Comparison of ENCODE assay signal across 21 mouse cellular contexts in genomic region chr14:108034162-108034561, GRCm38 (mm10).
"Had no signal": no experiment of that assay in that cellular context is flagged by ENCODE, and none has a peak within 500 bp of the region (broad histone marks: within the 10 kb centered on the region; RNA-seq: fewer than 3 reads in every experiment).

No protein-coding gene starts in this region.

- H3K36me3 ChIP-seq: limb, embryonic 12.5 days; liver, embryonic 12.5 days; liver, embryonic 15.5 days; lung, embryonic 15.5 days; midbrain, embryonic 10.5 days; midbrain, embryonic 13.5 days; stomach, embryonic 15.5 days had no signal

- H3K9me3 ChIP-seq: limb, embryonic 12.5 days; liver, embryonic 12.5 days; liver, embryonic 15.5 days; lung, embryonic 15.5 days; megakaryocyte, embryonic 14.5 days; midbrain, embryonic 10.5 days; midbrain, embryonic 13.5 days; stomach, embryonic 15.5 days had no signal

- H3K4me3 ChIP-seq: left cerebral cortex, adult 2 months; limb, embryonic 12.5 days; liver, embryonic 12.5 days; liver, embryonic 15.5 days; lung, embryonic 15.5 days; megakaryocyte, embryonic 14.5 days; midbrain, embryonic 10.5 days; midbrain, embryonic 13.5 days; stomach, embryonic 15.5 days had no signal

- ATAC-seq: liver, embryonic 12.5 days; midbrain, embryonic 13.5 days; midbrain, embryonic 16.5 days had no signal

- H3K27me3 ChIP-seq: limb, embryonic 12.5 days; liver, embryonic 12.5 days; liver, embryonic 15.5 days; lung, embryonic 15.5 days; megakaryocyte, embryonic 14.5 days; midbrain, embryonic 13.5 days; stomach, embryonic 15.5 days had no signal

- DNase-seq: kidney, adult 2 months; kidney, postnatal 25 days; layer of hippocampus, postnatal 36 days; liver; lung, adult 18-20 months; lung, postnatal 10 days; lung, postnatal 36 days; right cerebral cortex, postnatal 25 days; spleen, adult 18-20 months; thymus, postnatal 36 days had no signal

- H3K4me2 ChIP-seq: limb, embryonic 12.5 days; liver, embryonic 12.5 days; liver, embryonic 15.5 days; lung, embryonic 15.5 days; midbrain, embryonic 13.5 days; stomach, embryonic 15.5 days had no signal

- H3K4me1 ChIP-seq: limb, embryonic 12.5 days; liver, embryonic 12.5 days; liver, embryonic 15.5 days; lung, embryonic 15.5 days; megakaryocyte, embryonic 14.5 days; midbrain, embryonic 10.5 days; midbrain, embryonic 13.5 days; stomach, embryonic 15.5 days had no signal

- H3K9ac ChIP-seq: limb, embryonic 12.5 days; liver, embryonic 12.5 days; liver, embryonic 15.5 days; lung, embryonic 15.5 days; midbrain, embryonic 13.5 days; stomach, embryonic 15.5 days had no signal

- H3K27ac ChIP-seq: kidney, postnatal 0 days; left cerebral cortex, adult 2 months; limb, embryonic 12.5 days; liver, embryonic 12.5 days; liver, embryonic 15.5 days; lung, embryonic 15.5 days; midbrain, embryonic 10.5 days; midbrain, embryonic 13.5 days; stomach, embryonic 15.5 days had no signal
